Mouse (Mus musculus) hindbrain, embryonic 11.5 days (tissue): ENCODE data around the gene Tmod1. TPM values are rescaled to one million over a fixed set of nuclear protein-coding genes. Genes with fewer than 3 reads are reported as not detected.
A peak's percentile ranks its signal among the peaks of the same experiment; 100 is the strongest.

Experiments used
- ATAC-seq: fragments of 200-750 bp; cut with Nextera tagmentation; 2 replicates; pipeline ENCODE4 v1.8.0; 2017; ENCODE audit warnings: mild to moderate bottlenecking, moderate TSS enrichment, moderate library complexity; ENCODE audit not compliant: low FRiP score
- DNase-seq: peaks from one replicate; pipeline ENCODE4 v3.0.0-alpha.2; 2015; ENCODE audit warnings: low spot score
- H3K27ac ChIP-seq: fragments of 300-500 bp; sonication (generic); 2 replicates; pipeline ENCODE4 v1.5.1; 2014; ENCODE audit warnings: mild to moderate bottlenecking, low read depth, low read length
- H3K27me3 ChIP-seq: fragments of 300-500 bp; sonication (generic); 2 replicates; pipeline ENCODE4 v1.6.1; 2014; ENCODE audit warnings: mild to moderate bottlenecking, low read length, moderate library complexity, mixed read lengths; ENCODE audit not compliant: control insufficient read depth, insufficient read depth
- H3K36me3 ChIP-seq: fragments of 300-500 bp; sonication (generic); 2 replicates; pipeline ENCODE4 v1.6.1; 2014; ENCODE audit warnings: mild to moderate bottlenecking, low read length, moderate library complexity, mixed read lengths; ENCODE audit not compliant: control insufficient read depth, insufficient read depth
- H3K4me1 ChIP-seq: fragments of 300-500 bp; sonication (generic); replicated peaks from 2 replicates; pipeline ENCODE4 v1.6.1; 2014; ENCODE audit warnings: low read length, mixed read lengths; ENCODE audit not compliant: control insufficient read depth, insufficient read depth
- H3K4me2 ChIP-seq: fragments of 300-500 bp; sonication (generic); replicated peaks from 2 replicates; pipeline ENCODE4 v1.6.1; 2014; ENCODE audit warnings: mild to moderate bottlenecking, low read depth, low read length
- H3K4me3 ChIP-seq: fragments of 300-500 bp; sonication (generic); 2 replicates; pipeline ENCODE4 v1.5.1; 2014; ENCODE audit warnings: low read depth, low read length
- H3K9ac ChIP-seq: fragments of 300-500 bp; sonication (generic); 2 replicates; pipeline ENCODE4 v1.6.1; 2014; ENCODE audit warnings: low read depth, low read length
- H3K9me3 ChIP-seq: fragments of 300-500 bp; sonication (generic); 2 replicates; pipeline ENCODE4 v1.6.1; 2016; ENCODE audit warnings: low read length; ENCODE audit not compliant: control insufficient read depth
- WGBS: fragments of 180-500 bp; shearing (Covaris S2); extraction: QIAGEN DNeasy Blood & Tissue Kit; methylation state at CpG from one replicate; pipeline ENCODE4 v1.1.7; 2014; 5-methylcytosine and 5-hydroxymethylcytosine counted together
- polyA plus RNA-seq: library from polyadenylated mRNA; unstranded; fragments of >200 nt; fragmentation: Nextera tagmentation; extraction: Ambion mirVana; gene quantifications from 2 replicates; pipeline ENCODE4 v1.2.1, GENCODE M21; 2014

Tmod1 gene
- polyA plus RNA-seq, 1 experiment from 2014 or later = 3.6 TPM

DNA sequence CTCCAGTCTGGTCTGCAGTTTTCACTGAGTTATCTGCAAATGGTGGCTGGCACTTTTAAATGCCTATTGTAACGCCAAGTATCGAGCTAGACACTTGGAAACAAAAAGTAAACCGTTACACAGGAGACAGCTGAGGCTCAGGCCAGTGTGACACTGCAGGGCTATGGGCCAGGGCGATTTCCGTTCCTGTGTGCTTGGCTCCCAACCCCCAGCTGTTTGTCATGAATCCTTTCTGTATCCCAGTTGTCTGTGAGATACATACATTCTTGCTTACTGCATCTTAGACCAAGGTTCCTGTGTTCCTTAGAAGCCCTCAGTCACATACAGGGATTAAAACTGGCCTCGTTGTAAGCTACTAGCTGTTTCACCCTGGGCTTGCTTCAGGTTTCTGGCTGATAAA is 10.5 kb upstream of the Tmod1 start:
- WGBS = 74% methylated on average over 6 of the region's 6 CpGs
- H3K9ac ChIP-seq = no peak overlapping the region
- H3K27me3 ChIP-seq = no peaks in the 10 kb centered on the region

DNA sequence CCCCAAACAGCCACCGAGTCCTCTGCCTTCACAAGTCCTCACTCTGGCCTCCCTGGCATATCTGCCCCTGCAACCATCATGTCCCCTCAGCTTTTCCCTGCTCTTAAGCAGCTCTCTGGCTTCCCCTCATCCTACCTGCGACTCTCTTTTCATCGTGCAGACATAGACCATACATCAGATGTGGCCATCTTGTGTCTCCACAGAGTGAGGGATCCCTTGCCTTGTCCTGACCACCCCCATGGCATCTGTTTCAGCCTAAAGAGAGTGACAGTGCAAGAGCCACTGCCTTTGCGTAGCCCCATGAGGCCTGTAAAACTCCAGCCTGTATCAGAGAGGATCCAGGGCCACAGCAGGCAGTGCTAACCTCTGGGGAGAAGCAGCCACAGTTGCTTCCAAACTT is 10.0 kb upstream of the Tmod1 start:
- no peaks in the 10 kb centered on the region for H3K9me3 ChIP-seq
- H3K4me1 ChIP-seq = no peaks in the 10 kb centered on the region
- no peak overlapping the region for H3K27ac ChIP-seq
- ATAC-seq (no peak), DNase-seq (no peak)
- H3K4me2 ChIP-seq = no peak overlapping the region
- H3K27me3 ChIP-seq = no peaks in the 10 kb centered on the region
- no peaks in the 10 kb centered on the region for H3K36me3 ChIP-seq
- no peak overlapping the region for H3K4me3 ChIP-seq
- WGBS = 87% methylated on average over 4 of the region's 4 CpGs
- no peak overlapping the region for H3K9ac ChIP-seq

More for the DNA sequence above, 10.5 kb upstream of the Tmod1 start:
- no peak overlapping the region for H3K27ac ChIP-seq
- DNase-seq (no peak), ATAC-seq (no peak)
- H3K9me3 ChIP-seq = no peaks in the 10 kb centered on the region
- H3K4me3 ChIP-seq = no peak overlapping the region
- no peaks in the 10 kb centered on the region for H3K4me1 ChIP-seq
- no peaks in the 10 kb centered on the region for H3K36me3 ChIP-seq
- H3K4me2 ChIP-seq = no peak overlapping the region

DNA sequence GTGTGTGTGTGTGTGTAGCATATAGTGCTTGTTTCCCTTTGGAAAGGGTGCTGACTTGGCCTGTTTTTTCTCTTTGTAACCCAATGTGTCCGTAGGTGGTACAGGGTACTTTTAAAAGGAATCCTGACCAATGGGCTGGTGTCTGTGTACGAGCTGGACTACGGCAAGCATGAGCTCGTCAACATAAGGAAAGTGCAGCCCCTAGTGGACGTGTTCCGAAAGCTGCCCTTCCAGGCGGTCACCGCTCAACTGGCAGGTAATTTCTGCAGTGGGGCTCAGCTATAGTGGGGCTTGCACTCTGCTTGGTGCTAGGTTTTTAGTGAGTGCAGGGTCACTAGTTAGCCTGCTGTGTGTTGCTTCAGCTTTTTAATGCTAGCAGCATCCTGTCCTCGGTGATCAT is 9.2 kb upstream of the Tmod1 start:
- no peak overlapping the region for H3K4me3 ChIP-seq
- 42% methylated on average over 9 of the region's 9 CpGs for WGBS
- H3K9ac ChIP-seq = no peak overlapping the region
- H3K4me2 ChIP-seq = no peak overlapping the region
- H3K27ac ChIP-seq = no peak overlapping the region
- H3K27me3 ChIP-seq = no peaks in the 10 kb centered on the region
- no peaks in the 10 kb centered on the region for H3K4me1 ChIP-seq
- no peaks in the 10 kb centered on the region for H3K36me3 ChIP-seq
- no peak for ATAC-seq
- peak; percentile 46 for DNase-seq
- no peaks in the 10 kb centered on the region for H3K9me3 ChIP-seq

GRCm38 (mm10) chr4:46032448-46032847 is 6.3 kb upstream of the Tmod1 start:
- Histone ChIP-seq H3K4me2 (no peak overlapping the region), H3K27ac (no peak overlapping the region), H3K9ac (no peak overlapping the region), H3K9me3 (no peaks in the 10 kb centered on the region), H3K4me3 (no peak overlapping the region), H3K4me1 (no peaks in the 10 kb centered on the region), H3K27me3 (peaks cover 2% of the 10 kb centered on the region), H3K36me3 (no peaks in the 10 kb centered on the region)
- ATAC-seq (no peak), DNase-seq (no peak)
- 64% methylated on average over 9 of the region's 9 CpGs for WGBS

DNA sequence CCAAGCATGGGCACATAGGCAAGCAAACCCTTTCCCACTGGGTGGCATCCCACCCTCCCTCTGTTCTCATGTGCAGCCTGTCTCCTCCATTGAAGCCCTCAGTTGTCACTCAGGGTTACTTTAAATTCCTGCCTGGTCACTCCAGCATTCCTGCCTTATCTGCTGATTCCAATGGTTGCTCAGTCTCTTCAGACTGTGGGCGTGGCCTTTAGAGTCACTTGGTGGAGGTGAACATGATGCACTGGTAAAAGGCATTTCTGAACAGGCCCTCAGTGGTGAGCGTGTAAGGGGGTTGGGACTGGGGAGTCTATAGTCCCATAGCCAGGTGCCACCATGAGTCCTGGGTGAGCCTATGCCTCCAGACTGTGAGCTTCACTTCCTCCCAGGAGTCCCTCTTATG is 5.5 kb upstream of the Tmod1 start:
- ATAC-seq (no peak), DNase-seq (no peak)
- no peak overlapping the region for H3K9ac ChIP-seq
- no peaks in the 10 kb centered on the region for H3K9me3 ChIP-seq
- no peak overlapping the region for H3K27ac ChIP-seq
- peaks cover 8% of the 10 kb centered on the region for H3K27me3 ChIP-seq
- WGBS = 85% methylated on average over 2 of the region's 2 CpGs
- no peaks in the 10 kb centered on the region for H3K36me3 ChIP-seq
- H3K4me2 ChIP-seq = no peak overlapping the region
- no peaks in the 10 kb centered on the region for H3K4me1 ChIP-seq
- H3K4me3 ChIP-seq = no peak overlapping the region

DNA sequence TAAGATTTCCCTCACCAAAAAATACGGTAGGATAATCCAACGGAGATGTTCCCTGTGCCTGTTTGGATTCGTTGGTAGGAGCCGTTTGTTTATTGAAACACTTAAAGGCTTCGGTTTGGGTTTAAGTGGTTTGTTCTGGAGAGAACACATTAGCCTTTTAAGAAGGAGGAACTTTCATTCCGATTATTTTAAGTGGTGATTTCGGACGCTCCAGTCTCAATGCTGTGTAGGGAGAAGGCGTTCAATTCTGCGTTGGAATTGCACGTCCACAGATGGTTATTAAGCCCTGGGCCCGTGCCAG is 194 bp upstream of the Tmod1 start:
- ATAC-seq (no peak), DNase-seq (peak; percentile 47)
- Histone ChIP-seq H3K27ac (no peak overlapping the region), H3K36me3 (no peaks in the 10 kb centered on the region), H3K9me3 (no peaks in the 10 kb centered on the region), H3K4me2 (peak overlapping the region; percentile 99), H3K4me1 (peaks cover 6% of the 10 kb centered on the region), H3K4me3 (peak overlapping the region; percentile 55), H3K27me3 (peaks cover 34% of the 10 kb centered on the region), H3K9ac (no peak overlapping the region)
- 17% methylated on average over 12 of the region's 12 CpGs for WGBS

GRCm38 (mm10) chr4:46039899-46040298 is 1.2 kb downstream of the Tmod1 start:
- peak overlapping the region; percentile 55 for H3K4me3 ChIP-seq
- H3K27me3 ChIP-seq = peaks cover 34% of the 10 kb centered on the region
- peak overlapping the region; percentile 99 for H3K4me2 ChIP-seq
- no peaks in the 10 kb centered on the region for H3K9me3 ChIP-seq
- H3K4me1 ChIP-seq = peaks cover 6% of the 10 kb centered on the region
- ATAC-seq (no peak), DNase-seq (no peak)
- no peaks in the 10 kb centered on the region for H3K36me3 ChIP-seq
- no peak overlapping the region for H3K27ac ChIP-seq
- H3K9ac ChIP-seq = no peak overlapping the region; the same call in 1 of the 2 replicates
- WGBS = 20% methylated on average over 6 of the region's 6 CpGs

GRCm38 (mm10) chr4:46040594-46041192 is 2.0 kb downstream of the Tmod1 start:
- no peaks in the 10 kb centered on the region for H3K36me3 ChIP-seq
- 20% methylated on average over 9 of the region's 9 CpGs for WGBS
- H3K4me3 ChIP-seq = no peak overlapping the region
- 0 out of 2 replicates have a peak, but pooled peaks have one; percentile 30 for ATAC-seq
- H3K9me3 ChIP-seq = no peaks in the 10 kb centered on the region
- peaks cover 34% of the 10 kb centered on the region for H3K27me3 ChIP-seq
- no peak overlapping the region for H3K27ac ChIP-seq
- H3K4me1 ChIP-seq = peaks cover 6% of the 10 kb centered on the region
- no peak overlapping the region for H3K9ac ChIP-seq
- peak; percentile 46 for DNase-seq
- no peak overlapping the region for H3K4me2 ChIP-seq

- H3K36me3 ChIP-seq = no peaks in the 10 kb centered on the region
- peaks cover 6% of the 10 kb centered on the region for H3K4me1 ChIP-seq
- no peak overlapping the region; the same call in 1 of the 2 replicates for H3K4me2 ChIP-seq
- WGBS = 26% methylated on average over 7 of the region's 7 CpGs
- peaks cover 34% of the 10 kb centered on the region for H3K27me3 ChIP-seq
- no peak overlapping the region for H3K4me3 ChIP-seq
- DNase-seq = no peak
- H3K27ac ChIP-seq = no peak overlapping the region
- ATAC-seq = no peak
- H3K9me3 ChIP-seq = no peaks in the 10 kb centered on the region
- H3K9ac ChIP-seq = no peak overlapping the region
Measured at GRCm38 (mm10) chr4:46041761-46042504, 3.2 kb downstream of the Tmod1 start.
